Mouse (Mus musculus) stomach, postnatal 0 days (tissue): ENCODE results near the gene Mvb12b. TPM values are rescaled to one million over a fixed set of nuclear protein-coding genes. Genes with fewer than 3 reads are reported as not detected.

Experiments
- ATAC-seq: fragments of 200-750 bp; cut with Nextera tagmentation; 2 replicates; pipeline ENCODE4 v1.8.0; 2017; ENCODE audit not compliant: low FRiP score, low TSS enrichment
- DNase-seq: peaks from one replicate; pipeline ENCODE4 v3.0.0-alpha.2; 2016; ENCODE audit warnings: low spot score
- H3K27ac ChIP-seq: fragments of 300-500 bp; sonication (generic); replicated peaks from 2 replicates; pipeline ENCODE4 v1.5.1; 2014; ENCODE audit warnings: mild to moderate bottlenecking, control low read depth
- H3K27me3 ChIP-seq: fragments of 300-500 bp; sonication (generic); 2 replicates; pipeline ENCODE4 v1.6.1; 2014; ENCODE audit warnings: low read length; ENCODE audit not compliant: control insufficient read depth, insufficient read depth
- H3K36me3 ChIP-seq: fragments of 300-500 bp; sonication (generic); 2 replicates; pipeline ENCODE4 v1.6.1; 2014; ENCODE audit warnings: low read length, mixed read lengths; ENCODE audit not compliant: control insufficient read depth, insufficient read depth
- H3K4me1 ChIP-seq: fragments of 300-500 bp; sonication (generic); replicated peaks from 2 replicates; pipeline ENCODE4 v1.6.1; 2014; ENCODE audit warnings: antibody characterized with exemption; ENCODE audit not compliant: control insufficient read depth, insufficient read depth
- H3K4me2 ChIP-seq: fragments of 300-500 bp; sonication (generic); replicated peaks from 2 replicates; pipeline ENCODE4 v1.6.1; 2014; ENCODE audit warnings: low read depth, mild to moderate bottlenecking, control low read depth, moderate library complexity
- H3K4me3 ChIP-seq: fragments of 300-500 bp; sonication (generic); 2 replicates; pipeline ENCODE4 v1.5.1; 2014; ENCODE audit warnings: low read depth, low read length, control low read depth
- H3K9ac ChIP-seq: fragments of 300-500 bp; sonication (generic); 2 replicates; pipeline ENCODE4 v1.6.1; 2014; ENCODE audit warnings: mild to moderate bottlenecking, low read length, control low read depth, mixed read lengths
- H3K9me3 ChIP-seq: fragments of 300-500 bp; sonication (generic); 2 replicates; pipeline ENCODE4 v1.6.1; 2016; ENCODE audit warnings: low read length; ENCODE audit not compliant: control insufficient read depth
- CTCF ChIP-seq: IDR thresholded peaks from 2 replicates; pipeline ENCODE4 v1.5.1; 2016; ENCODE audit warnings: antibody characterized with exemption, low read depth, mild to moderate bottlenecking, moderate library complexity
- EP300 ChIP-seq: optimal IDR thresholded peaks from 2 replicates; pipeline ENCODE3; 2016; ENCODE audit warnings: antibody characterized with exemption
- WGBS: fragments of 180-500 bp; shearing (Covaris S2); extraction: QIAGEN DNeasy Blood & Tissue Kit; methylation state at CpG from one replicate; pipeline ENCODE4 v1.1.7; 2014; 5-methylcytosine and 5-hydroxymethylcytosine counted together
- polyA plus RNA-seq: library from polyadenylated mRNA; unstranded; fragments of >200 nt; fragmentation: Nextera tagmentation; extraction: Ambion mirVana; gene quantifications from 2 replicates; pipeline ENCODE4 v1.2.1, GENCODE M21; 2015

The Mvb12b gene
- polyA plus RNA-seq, 1 experiment from 2014 or later: 10.2 TPM

DNA sequence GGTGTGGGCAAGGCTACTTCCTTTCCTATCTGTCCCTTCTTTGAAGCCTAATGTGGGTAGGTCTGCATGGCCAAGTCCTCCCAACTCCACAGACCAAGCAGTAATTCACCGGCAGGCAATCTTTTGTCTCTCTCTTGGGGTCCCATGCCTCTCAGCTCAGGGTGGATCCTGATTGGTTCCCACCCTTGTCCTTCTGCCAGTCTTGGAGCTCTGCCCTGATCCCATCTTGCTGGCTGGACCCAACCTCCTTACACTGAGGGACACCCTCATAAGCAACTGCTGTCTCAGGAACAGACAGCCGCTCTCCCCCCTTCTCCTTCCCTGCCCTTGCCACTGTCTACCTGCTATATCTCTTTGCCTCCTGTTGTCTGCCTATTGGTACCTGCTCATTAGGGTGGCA is 34.7 kb upstream of the Mvb12b start:
- TF ChIP-seq EP300: no peak
- no peak for TF ChIP-seq CTCF
- Histone ChIP-seq H3K9me3 (no peaks in the 10 kb centered on the region), H3K9ac (no peak overlapping the region), H3K27ac (no peak overlapping the region), H3K4me2 (no peak overlapping the region), H3K4me3 (no peak overlapping the region), H3K27me3 (no peaks in the 10 kb centered on the region; the same call in 1 of the 2 replicates), H3K4me1 (no peaks in the 10 kb centered on the region), H3K36me3 (no peaks in the 10 kb centered on the region)
- WGBS: 93% methylated on average over 2 of the region's 2 CpGs
- DNase-seq (no peak), ATAC-seq (no peak)

DNA sequence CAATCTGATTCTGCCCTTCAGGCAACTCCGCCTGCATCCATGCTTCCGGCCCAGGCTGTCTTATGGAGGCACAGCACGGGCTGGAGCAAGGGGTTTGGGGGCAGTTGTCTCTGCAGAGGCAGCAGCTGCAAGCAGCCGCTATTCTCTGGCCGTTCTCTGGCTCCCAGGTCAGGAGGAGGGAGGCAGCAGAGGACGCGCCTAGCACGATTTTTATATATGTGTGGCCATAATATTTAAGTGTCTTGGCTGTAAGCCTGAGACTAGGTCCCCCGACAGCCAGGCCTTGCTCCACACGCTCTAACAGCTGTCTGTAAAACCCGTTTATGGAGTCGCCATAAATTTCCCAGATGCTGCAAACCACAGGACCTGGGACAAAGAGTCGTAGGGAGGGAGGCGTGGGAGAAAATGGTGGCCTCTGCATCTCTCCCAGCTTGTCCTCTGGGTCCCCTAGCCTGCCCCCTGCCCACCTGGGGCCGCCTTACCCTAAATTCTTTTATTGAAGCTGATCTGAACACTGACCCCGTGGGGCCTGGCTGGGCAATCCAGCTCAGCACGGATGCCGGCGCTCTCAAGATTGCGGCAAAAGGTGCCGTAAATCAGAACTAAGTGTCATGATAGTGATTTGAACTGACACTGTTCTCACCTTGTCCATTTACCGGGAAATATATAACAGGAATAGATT is 32.3 kb upstream of the Mvb12b start:
- H3K27ac ChIP-seq: no peak overlapping the region; the same call in 1 of the 2 replicates
- DNase-seq: no peak
- TF ChIP-seq EP300: no peak
- TF ChIP-seq CTCF: no peak
- no peaks in the 10 kb centered on the region for H3K9me3 ChIP-seq
- H3K4me1 ChIP-seq: no peaks in the 10 kb centered on the region
- H3K4me3 ChIP-seq: no peak overlapping the region
- no peaks in the 10 kb centered on the region; the same call in 1 of the 2 replicates for H3K27me3 ChIP-seq
- no peak; the same call in 1 of the 2 replicates for ATAC-seq
- H3K9ac ChIP-seq: no peak overlapping the region
- H3K4me2 ChIP-seq: peak overlapping the region; percentile 20
- 32% methylated on average over 22 of the region's 22 CpGs for whole genome bisulfite sequencing
- H3K36me3 ChIP-seq: no peaks in the 10 kb centered on the region

DNA sequence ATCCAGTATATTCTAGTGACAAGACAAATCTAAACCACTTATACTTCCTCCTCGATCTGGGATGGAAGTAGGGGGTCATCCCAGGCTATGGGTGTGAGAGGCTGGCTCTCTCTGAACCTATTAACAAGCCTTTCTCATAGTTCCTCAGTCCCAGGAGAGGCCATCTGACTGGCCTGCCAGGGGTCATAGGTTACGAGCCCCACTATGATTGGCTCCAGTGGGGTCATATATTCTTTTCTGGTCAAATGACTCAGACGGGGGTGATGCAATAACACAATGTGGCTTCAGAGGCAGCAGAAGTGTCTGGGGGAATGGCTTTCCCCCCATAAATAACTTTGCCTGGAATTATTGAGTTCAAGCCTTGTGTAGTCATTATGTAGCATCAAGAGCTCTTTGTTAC is 31.1 kb upstream of the Mvb12b start:
- ATAC-seq: no peak; the same call in 1 of the 2 replicates
- no peak for TF ChIP-seq CTCF
- TF ChIP-seq EP300: no peak
- Histone ChIP-seq H3K27me3 (no peaks in the 10 kb centered on the region; the same call in 1 of the 2 replicates), H3K4me2 (no peak overlapping the region), H3K9ac (no peak overlapping the region), H3K36me3 (no peaks in the 10 kb centered on the region), H3K4me3 (no peak overlapping the region), H3K9me3 (no peaks in the 10 kb centered on the region), H3K27ac (no peak overlapping the region), H3K4me1 (no peaks in the 10 kb centered on the region)
- no peak for DNase-seq
- WGBS: 79% methylated on average over 3 of the region's 3 CpGs

- H3K36me3 ChIP-seq: no peaks in the 10 kb centered on the region
- 77% methylated on average over 6 of the region's 6 CpGs for WGBS
- no peaks in the 10 kb centered on the region for H3K9me3 ChIP-seq
Observed at GRCm38 (mm10) chr2:33918318-33918717, 30.6 kb upstream of the Mvb12b start.

GRCm38 (mm10) chr2:33916603-33917002 is 28.9 kb upstream of the Mvb12b start:
- no peak overlapping the region for H3K27ac ChIP-seq
- 61% methylated on average over 11 of the region's 11 CpGs for WGBS
- no peak for DNase-seq

More at GRCm38 (mm10) chr2:33918318-33918717, 30.6 kb upstream of the Mvb12b start:
- Histone ChIP-seq H3K9ac (no peak overlapping the region), H3K27ac (no peak overlapping the region), H3K27me3 (no peaks in the 10 kb centered on the region; the same call in 1 of the 2 replicates), H3K4me3 (no peak overlapping the region), H3K4me2 (no peak overlapping the region), H3K4me1 (no peaks in the 10 kb centered on the region)
- ATAC-seq: no peak
- TF ChIP-seq CTCF (peak; percentile 74), EP300 (no peak)
- DNase-seq: peak; percentile 61

GRCm38 (mm10) chr2:33914998-33915397 is 27.3 kb upstream of the Mvb12b start:
- Histone ChIP-seq H3K27ac (no peak overlapping the region), H3K4me2 (no peak overlapping the region), H3K4me3 (no peak overlapping the region), H3K27me3 (no peaks in the 10 kb centered on the region), H3K9me3 (no peaks in the 10 kb centered on the region), H3K9ac (no peak overlapping the region), H3K4me1 (no peaks in the 10 kb centered on the region), H3K36me3 (no peaks in the 10 kb centered on the region)
- no peak for ATAC-seq
- TF ChIP-seq EP300 (no peak), CTCF (no peak)
- no peak for DNase-seq
- 66% methylated on average over 8 of the region's 8 CpGs for WGBS

More at GRCm38 (mm10) chr2:33916603-33917002, 28.9 kb upstream of the Mvb12b start:
- H3K4me2 ChIP-seq: no peak overlapping the region
- no peaks in the 10 kb centered on the region for H3K4me1 ChIP-seq
- H3K4me3 ChIP-seq: no peak overlapping the region
- no peaks in the 10 kb centered on the region for H3K36me3 ChIP-seq
- TF ChIP-seq EP300 (no peak), CTCF (no peak)
- ATAC-seq: no peak
- H3K27me3 ChIP-seq: no peaks in the 10 kb centered on the region; the same call in 1 of the 2 replicates
- no peak overlapping the region for H3K9ac ChIP-seq
- H3K9me3 ChIP-seq: no peaks in the 10 kb centered on the region
